Mouse (Mus musculus) activated CD4-positive, CD25-positive, alpha-beta regulatory T cell, adult 4 months (primary cell): ENCODE measurements around the gene Gpr157. TPM values are rescaled to one million over a fixed set of nuclear protein-coding genes. Genes with fewer than 3 reads are reported as not detected.

Experiments used
- ATAC-seq: one replicate; pipeline ENCODE4 v1.8.0; 2017
- polyA plus RNA-seq, 2 experiments: library from polyadenylated mRNA; unstranded; fragments of 100-300 nt; shearing (Covaris generic); gene quantifications; one replicate each; pipeline ENCODE4 v1.2.1; 2017

Gpr157 gene
- polyA plus RNA-seq, 2 experiments from 2014 or later, result 0.33 to 0.42 TPM

DNA sequence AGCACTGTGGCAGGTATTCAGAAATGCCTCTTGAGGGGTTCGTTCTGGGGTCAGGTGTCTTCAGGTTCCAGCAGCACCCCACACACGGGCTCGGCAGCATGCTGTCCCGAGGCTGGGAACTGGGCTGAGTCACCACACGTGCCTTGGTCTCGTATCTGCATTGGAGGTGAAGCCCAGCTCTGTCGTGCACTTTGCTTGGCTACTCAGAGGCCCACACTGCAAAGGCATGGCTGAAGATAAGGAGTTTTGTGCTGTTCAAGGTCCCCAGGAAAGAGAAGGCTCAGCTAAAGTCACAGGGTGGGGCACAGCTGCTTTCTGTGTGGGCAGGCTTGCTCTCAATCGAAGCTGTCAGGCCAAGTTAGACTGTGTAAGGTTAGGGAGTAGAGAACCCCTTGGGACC lies 65.3 kb downstream of the Gpr157 start:
- ATAC-seq, result no peak

DNA sequence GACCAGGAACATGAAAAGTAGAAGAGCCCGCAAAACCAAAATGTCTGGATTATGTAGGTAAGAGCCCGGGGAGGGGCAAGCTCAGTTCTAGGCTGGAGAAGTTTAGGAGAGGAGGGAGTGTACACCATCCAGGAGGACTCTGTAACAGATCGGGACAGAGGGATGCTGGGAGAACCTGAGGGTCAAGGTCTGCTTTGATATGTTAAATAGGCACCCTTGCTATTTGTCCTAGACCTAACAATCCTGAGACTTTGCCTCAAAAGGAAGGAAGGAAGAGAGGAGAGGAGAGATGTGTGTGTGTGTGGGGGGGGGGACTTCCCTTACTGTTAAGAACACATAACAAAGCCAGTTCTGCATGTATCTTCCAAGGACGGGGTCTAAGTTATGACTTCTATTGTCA lies 68.1 kb downstream of the Gpr157 start:
- no peak for ATAC-seq

Other genes with a start within 250 kb of the Gpr157 start
- 1 to 10 TPM; 4.0 to 6.3 TPM for gene Spsb1, start 132.3 kb upstream of the Gpr157 start, polyA plus RNA-seq
- 1 to 10 TPM; 5.3 to 5.4 TPM for gene H6pd, start 78.3 kb upstream of the Gpr157 start, polyA plus RNA-seq
- not detected for gene Slc2a5, start 31.9 kb downstream of the Gpr157 start, polyA plus RNA-seq
- not detected for gene Slc2a7, start 61.6 kb downstream of the Gpr157 start, polyA plus RNA-seq
- not detected for gene Car6, start 114.0 kb downstream of the Gpr157 start, polyA plus RNA-seq
- 100 to 1,000 TPM; 543 to 642 TPM for gene Eno1, start 149.4 kb downstream of the Gpr157 start, polyA plus RNA-seq
- 10 to 100 TPM; 19.0 to 19.5 TPM for gene Rere, start 194.3 kb downstream of the Gpr157 start, polyA plus RNA-seq